Mouse (Mus musculus) cerebellum, postnatal 25 days (tissue): Measurements from ENCODE around the gene Stat4.
"Not testable (repeated sequence)": the region's sequence is repeated elsewhere in the genome, so short reads cannot be mapped to it uniquely, and the experiment has no call there.

Experiments
- DNase-seq, 2 experiments: peaks; one replicate each; pipeline ENCODE4 v3.0.0; 2021; ENCODE audit warnings: mixed read lengths in 2 of 2

Gene Stat4

GRCm38 (mm10) chr1:52034816-52035752 lies 48.1 kb downstream of the Stat4 start:
- DNase-seq: no peak

DNA sequence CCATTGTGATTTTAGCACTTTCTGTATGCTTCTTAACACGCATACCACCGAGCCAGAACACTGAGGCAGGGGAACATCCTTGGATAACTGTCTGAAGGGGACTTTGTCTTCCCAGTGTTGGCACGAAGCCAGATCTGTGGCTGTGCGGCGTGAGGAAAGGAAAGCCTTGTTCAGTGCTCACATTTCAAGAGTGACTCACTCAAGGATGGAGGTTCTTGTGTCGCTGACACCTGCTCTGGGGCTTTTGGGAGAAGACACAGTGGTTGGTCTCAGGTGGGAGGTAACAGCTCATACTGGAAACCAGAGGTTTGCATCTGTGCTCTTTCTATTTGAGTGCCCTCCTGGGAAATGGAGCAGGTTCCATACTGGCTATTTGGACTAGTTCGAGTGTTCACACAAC lies 52.2 kb downstream of the Stat4 start:
- DNase-seq: peak in 1 of 2 experiments; percentile 10

- no peak for DNase-seq
Measured at GRCm38 (mm10) chr1:52039626-52040025, 52.7 kb downstream of the Stat4 start.

DNA sequence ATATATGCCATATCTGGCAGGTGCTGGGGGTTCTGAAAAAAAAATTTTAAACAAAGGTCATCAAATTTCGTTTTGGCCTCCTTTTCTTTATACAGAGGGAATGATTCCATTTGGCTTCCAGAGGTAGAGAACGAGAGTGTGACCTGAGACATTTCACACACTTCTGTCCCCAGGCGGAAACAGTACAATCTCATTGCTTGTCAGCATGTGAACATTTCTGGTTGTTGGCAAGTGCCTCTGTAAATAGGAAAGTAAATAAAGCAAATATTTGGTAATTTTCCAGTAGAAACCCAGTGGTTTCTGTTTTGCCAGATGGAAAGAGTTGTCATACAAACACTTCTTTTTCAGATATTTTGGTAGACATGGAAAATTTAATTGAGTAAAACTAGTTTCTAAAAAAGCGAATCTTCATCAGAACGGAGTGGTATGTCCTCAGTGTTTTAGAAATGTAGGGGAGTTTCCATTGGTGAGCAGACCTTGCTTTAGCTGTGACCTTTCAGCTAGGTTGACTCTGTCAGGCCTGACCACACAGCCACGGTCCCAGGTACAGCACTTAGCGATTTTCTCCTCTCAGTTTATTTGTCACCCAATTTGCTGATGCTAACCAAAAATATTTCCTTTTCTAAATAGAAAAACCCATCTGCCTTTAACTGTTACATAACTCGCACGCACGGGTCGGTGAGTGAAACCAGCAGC lies 53.6 kb downstream of the Stat4 start:
- DNase-seq: no peak

DNA sequence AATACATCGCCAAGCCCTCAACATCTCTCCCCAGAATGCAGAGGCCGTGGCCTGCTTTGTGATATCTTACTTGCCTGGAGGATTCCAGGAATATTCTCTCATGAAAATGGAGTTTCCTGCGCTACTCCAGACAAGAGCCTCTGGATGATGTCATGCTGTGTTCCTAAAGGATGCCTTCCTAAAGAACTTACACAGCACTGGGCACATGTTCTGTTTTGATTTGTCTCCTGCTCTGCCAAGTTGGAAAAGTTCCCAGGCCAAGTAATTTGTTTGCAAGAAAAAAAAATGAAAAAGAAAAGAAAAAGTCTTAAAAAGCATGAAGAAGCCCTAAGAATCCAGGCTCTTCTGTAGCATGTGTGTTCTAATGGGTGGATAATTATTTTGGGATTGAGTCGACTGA lies 56.2 kb downstream of the Stat4 start:
- DNase-seq: no peak

DNA sequence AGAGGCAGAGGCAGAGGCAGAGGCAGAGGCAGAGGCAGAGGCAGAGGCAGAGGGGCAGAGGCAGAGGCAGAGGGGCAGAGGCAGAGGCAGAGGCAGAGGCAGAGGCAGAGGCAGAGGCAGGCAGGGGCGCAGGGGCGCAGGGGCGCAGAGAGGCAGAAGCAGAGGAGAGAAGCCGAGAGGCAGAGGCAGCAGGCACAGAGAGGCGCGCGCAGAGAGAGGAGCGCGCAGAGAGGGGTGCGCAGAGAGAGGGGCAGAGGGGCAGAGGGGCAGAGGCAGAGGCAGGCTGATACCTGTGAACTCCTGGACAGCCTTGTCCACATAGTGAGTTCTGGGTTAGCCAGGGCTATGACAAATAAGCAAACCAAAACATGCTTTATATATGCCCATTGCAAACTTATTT lies 59.9 kb downstream of the Stat4 start:
- DNase-seq: not testable (repeated sequence)

DNA sequence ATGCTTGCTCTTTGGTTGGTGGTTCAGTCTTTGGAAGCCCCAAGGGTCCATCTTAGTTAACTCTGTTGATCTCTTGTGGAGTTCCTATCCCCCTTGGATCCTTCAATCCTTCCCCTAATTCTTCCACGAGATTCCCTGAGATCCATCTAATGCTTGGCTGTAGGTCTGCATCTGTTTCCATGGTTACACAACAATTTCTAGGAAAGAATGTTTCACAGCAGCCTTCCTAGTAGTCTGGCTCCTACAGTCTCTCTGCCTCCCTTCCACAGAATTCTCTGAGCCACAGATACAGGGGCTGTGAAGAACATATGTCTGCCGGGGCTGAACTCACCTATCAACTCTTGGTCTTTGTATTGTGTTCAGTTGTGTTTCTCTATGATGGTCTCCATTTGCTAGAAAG lies 61.8 kb downstream of the Stat4 start:
- DNase-seq: no peak

- no peak for DNase-seq
Measured at GRCm38 (mm10) chr1:52049827-52050226, 62.9 kb downstream of the Stat4 start.

DNA sequence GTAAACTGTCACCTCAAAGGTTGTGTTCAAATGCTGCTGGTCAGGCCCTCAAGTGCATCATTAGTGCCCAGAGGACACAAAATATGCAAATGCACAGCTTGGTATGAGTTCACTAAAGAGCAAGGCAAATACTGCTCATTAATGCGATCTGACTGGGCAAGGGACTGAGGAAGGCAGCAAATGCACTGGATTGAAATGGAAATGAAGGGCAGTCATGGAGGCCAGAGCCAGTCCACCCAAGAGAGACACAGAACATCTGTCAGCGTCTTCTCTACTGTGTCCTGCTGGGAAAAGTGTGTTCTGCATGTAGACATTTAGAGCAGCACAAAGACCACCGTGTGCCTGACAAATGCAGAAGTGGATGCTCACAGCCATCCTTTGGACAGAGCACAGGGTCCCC lies 64.6 kb downstream of the Stat4 start:
- DNase-seq: no peak

DNA sequence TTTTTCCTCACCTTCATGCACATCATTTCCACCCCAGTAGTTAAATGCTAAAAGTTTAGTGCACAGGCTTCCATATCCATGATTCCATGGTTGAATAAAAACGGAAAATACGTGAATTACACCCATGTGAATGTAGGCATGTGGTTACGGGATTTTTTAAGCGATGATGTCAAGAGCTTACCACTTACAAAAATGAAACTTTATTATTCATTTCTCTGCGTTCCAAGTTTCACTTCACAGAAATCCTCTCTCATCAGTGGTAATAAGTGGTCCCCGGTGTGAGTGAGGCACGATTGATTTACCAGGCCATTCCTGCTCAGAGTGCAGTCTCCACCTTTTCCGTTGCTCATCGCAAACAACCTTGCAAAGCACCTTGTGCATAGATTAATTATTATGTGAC lies 66.0 kb downstream of the Stat4 start:
- no peak for DNase-seq

GRCm38 (mm10) chr1:52055947-52056346 lies 69.0 kb downstream of the Stat4 start:
- DNase-seq: no peak

- no peak for DNase-seq
Measured at GRCm38 (mm10) chr1:52057153-52057552, 70.2 kb downstream of the Stat4 start.

DNA sequence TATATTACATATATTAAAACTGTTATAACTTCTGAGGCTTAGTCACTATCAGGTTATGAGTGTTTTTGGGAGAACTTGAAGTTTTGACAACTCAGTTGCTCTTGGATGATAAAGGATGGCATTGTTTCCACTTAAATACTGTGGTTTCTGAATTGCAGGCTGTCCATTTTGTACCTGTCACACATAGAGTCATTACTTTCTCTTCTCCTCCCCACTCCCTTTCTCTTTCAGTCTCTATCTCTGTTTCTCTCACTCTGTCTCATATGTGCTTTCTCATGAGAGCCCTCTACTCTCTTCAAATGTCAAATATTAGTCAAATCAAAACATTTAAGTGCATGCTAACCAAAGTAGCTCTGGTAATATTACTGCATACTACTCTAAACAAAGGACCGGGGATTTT lies 79.3 kb downstream of the Stat4 start:
- no peak for DNase-seq

DNA sequence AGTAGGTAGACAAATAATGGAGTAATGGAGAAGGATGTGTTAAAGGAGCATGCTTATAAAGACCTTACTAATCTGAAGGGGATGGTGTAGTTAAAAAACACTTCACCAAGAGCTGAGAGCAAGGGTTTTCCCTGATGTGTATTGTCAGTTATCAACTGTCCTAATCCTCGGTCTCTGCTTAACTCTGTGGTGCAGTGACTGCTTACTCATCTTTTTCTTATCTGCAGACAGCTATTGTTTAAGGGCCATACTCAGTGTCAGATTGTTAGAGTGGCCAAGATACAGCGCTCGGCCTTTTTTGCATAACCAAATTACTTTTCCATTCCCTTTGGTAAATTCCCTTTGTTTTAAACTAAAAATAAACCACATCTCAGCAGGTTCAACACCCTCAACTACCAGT lies 79.7 kb downstream of the Stat4 start:
- DNase-seq: no peak

- DNase-seq: peak in 1 of 2 experiments; percentile 15
Measured at GRCm38 (mm10) chr1:52079724-52080367, 92.9 kb downstream of the Stat4 start.

DNA sequence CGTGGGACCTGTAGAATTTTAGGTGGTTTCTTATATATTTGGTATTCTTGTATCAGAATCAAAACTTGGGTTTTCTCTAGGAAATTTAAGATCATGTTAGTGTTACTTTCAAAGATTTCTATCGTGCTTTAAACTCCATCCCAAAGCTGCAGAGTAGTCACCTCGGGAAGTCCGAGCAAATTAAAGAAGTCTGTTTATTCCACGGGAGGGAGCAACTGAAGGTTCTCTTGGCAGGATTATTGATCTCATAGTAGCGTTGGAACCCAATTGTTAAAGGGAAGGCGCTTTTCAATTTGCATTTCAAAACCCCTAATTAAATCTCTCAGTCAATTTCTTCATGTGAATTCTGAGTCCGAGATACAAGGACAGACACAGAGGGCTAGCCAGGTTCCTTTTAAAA lies 93.4 kb downstream of the Stat4 start:
- DNase-seq: no peak

DNA sequence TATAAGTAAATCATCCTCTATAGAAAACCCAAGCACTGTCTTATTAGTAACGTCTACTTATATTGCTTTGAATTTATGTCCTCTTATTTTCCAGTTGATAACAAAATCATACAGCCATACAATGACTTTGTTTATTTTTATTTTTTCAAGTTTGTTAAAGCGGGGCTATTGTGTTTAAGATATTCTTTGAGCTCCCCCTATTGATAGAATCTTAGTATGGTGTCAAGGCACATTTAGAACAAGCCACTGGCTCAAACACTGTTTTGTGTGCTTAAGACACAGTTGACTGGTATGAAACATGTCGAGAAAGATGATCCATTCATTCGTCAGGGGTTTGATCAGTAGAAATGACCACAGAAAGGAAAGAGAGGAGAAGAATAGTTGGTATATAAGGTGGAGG lies 99.3 kb downstream of the Stat4 start:
- DNase-seq: no peak

GRCm38 (mm10) chr1:52087128-52087527 lies 100.2 kb downstream of the Stat4 start:
- no peak for DNase-seq

- DNase-seq: no peak
Measured at GRCm38 (mm10) chr1:52088634-52089033, 101.7 kb downstream of the Stat4 start.

DNA sequence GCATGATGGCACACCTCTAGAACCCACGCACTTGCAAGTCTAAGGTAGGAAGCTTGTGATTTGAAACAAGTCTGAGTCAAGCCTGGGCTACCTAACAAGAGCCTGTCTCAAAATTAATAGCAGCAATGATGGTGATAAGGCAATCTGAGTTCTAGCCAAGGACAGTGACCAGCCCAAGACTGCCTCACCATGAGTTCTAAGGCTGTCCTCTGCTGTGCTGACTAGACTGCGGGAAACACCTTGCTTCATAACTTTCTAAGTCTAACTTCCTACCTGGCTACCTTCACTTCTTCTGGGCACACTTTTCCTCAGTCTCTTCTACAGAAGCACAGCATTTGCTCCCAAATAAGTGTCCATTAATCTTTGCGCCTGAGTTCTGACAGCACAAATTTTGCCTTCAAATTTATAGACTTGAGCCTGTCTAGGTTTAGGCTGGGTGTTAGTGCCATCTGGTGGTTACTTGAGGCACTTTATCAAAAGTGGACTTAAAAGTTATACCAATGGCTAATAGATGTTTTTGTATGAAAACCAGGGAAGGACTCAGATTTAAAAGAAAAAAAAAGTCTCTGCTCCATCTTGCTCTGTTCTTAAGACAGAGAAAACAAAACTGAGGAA lies 111.8 kb downstream of the Stat4 start:
- peak in 1 of 2 experiments; percentile 57 for DNase-seq

DNA sequence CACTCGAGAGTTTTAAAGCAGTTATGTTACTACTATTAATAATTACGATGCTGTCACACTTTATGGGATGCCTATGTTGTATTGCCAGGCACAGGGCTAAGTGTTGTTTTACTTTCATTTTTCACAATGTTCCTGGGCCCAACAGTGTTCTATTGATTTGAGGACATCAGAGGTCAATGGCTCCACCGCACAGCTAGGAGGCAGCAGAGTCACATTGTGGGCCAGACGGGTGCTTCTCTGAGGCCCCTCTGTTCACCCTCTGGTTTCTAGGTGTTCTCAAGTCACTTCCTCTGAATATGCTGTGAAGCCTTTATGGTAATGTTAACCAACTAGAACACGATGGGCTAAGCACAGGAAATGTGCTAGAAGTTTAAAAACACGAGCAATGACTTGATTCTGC lies 113.5 kb downstream of the Stat4 start:
- no peak for DNase-seq

DNA sequence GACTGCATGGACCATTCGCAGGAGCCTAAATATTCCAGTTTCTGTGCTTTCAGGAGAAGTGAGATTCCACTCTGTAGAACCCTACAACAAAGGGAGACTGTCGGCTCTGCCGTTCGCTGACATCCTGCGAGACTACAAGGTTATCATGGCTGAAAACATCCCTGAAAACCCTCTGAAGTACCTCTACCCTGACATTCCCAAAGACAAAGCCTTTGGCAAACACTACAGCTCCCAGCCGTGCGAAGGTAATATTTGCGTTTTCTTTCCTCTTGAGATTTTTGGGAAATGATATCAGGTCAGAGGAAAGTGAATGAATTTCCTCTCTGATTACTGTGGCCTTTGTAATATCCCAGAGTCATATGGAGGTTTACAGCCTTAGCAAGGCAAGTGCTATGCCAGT lies 115.8 kb downstream of the Stat4 start:
- no peak for DNase-seq

DNA sequence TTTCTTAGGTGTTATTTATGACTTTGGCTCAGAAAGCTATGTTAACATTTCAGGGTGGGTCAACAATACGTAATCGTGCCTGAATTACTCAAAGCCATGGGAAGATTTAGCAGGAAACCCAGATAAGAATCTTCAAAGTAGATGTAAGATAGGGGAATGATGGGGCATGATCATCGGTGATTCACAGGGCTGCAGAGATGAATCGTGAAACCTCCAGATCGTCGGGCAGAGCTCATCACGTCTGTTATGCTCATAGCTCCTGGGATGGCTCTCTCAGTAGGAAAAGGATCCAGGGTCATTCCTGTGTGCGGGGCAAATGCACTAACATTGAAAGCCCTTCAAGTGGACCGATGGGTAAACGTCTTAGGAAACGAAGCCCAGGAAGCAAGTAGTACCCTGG lies 120.3 kb downstream of the Stat4 start:
- DNase-seq: no peak
